Mouse (Mus musculus) frontal cortex, adult 2 months (tissue): Measurements from ENCODE around the gene Tshr. TPM values are rescaled to one million over a fixed set of nuclear protein-coding genes. Genes with fewer than 3 reads are reported as not detected.
"Not testable (repeated sequence)": the region's sequence is repeated elsewhere in the genome, so short reads cannot be mapped to it uniquely, and the experiment has no call there.

Experiments
- DNase-seq, 2 experiments: peaks; one replicate each; pipeline ENCODE4 v3.0.0; 2022; ENCODE audit warnings: low spot score in 1 of 2; ENCODE audit errors: extremely low spot score in 1 of 2
- polyA plus RNA-seq: library from polyadenylated mRNA; depleted of rRNA; stranded (reverse); fragments of >200 nt; gene quantifications from 2 replicates; pipeline ENCODE4 v1.2.3, GENCODE M21; 2012; rRNA removed

Tshr gene
- polyA plus RNA-seq, 1 experiment: 0.38 TPM

DNA sequence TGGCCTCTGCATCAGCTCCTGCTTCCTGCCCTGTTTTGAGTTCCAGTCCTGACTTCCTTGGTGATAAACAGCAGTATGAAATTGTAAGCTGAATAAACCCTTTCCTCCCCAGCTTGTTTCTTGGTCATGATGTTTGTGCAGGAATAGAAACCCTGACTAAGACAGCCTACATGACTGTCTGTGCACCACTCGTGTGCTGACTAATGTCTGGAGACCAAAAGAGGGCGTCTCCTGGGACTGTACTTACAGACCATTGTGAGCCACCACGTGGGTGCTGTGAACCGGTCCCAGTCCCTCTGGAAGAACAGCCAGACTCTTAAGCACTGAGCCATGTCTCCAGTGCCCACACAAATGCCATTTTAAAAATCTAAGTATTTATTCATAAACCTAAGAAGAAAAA, 201.5 kb downstream of the Tshr start:
- not testable (repeated sequence) for DNase-seq

DNA sequence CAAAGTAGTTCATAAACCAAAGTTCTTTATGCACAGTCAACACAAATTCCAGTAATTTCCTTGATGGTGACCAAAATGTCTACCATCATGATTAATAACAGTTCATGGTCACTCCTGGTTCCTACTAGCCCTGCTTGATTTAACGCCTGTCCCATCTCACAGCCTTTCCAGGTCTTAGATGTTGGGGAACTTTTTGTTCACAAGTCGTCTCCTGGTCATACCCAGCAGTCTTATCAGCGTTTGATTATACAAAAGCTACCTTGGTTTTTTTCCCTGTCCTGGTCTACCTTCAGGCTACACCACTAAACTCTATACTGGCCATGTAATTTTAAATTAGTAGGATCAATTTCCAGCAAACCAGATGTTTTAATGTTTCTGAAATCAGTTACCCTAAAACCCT, 202.7 kb downstream of the Tshr start:
- DNase-seq: no peak

DNA sequence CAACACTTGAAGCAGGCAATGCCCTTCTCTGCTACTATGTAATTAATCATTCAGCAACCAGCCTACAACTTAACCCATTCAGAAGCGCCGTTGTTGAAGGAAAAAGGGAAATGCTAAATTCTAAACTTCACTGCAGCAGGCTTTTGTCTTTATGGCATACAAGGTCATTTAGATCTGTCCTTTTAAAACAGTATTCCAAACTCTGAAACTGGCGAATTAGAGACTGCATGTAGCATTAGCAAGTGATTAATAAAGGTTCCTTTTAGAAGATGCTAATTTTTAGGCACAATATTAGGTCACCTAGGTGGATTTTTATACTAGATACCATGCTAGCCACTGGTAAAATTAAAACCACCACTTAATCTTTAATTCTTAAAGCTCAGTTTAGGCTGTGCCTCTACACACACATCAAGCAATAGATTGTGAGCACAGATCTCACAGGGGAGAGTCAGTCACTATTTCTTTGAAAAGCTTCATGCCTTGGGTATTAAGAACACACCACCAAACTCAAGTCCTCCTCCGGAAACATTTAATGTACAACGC, 203.2 kb downstream of the Tshr start:
- no peak for DNase-seq

DNA sequence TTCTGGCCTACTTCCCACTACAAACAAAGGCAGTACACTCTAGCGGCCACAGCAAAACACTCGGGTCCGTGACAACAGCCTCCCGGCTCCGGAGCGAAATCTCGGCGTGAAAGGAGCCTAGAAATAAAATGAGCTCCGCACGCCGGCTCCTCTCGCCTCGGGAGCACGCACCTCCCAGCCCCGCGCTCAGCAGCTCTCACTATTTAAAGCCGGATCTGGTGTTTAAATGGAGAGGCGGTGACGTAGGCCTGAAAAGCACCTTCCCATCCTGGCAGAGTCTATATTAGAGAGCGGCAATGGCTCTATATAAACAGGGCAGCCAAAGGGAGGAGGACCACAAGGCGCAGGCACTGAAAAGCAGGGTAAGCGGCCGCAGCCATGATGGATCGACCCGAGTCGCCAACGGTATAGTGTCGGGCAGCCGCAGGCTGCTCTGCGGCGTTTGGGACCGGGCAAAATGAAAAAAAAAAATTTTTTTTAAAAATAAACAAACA, 203.9 kb downstream of the Tshr start:
- peak; percentile 89 to 96 for DNase-seq

DNA sequence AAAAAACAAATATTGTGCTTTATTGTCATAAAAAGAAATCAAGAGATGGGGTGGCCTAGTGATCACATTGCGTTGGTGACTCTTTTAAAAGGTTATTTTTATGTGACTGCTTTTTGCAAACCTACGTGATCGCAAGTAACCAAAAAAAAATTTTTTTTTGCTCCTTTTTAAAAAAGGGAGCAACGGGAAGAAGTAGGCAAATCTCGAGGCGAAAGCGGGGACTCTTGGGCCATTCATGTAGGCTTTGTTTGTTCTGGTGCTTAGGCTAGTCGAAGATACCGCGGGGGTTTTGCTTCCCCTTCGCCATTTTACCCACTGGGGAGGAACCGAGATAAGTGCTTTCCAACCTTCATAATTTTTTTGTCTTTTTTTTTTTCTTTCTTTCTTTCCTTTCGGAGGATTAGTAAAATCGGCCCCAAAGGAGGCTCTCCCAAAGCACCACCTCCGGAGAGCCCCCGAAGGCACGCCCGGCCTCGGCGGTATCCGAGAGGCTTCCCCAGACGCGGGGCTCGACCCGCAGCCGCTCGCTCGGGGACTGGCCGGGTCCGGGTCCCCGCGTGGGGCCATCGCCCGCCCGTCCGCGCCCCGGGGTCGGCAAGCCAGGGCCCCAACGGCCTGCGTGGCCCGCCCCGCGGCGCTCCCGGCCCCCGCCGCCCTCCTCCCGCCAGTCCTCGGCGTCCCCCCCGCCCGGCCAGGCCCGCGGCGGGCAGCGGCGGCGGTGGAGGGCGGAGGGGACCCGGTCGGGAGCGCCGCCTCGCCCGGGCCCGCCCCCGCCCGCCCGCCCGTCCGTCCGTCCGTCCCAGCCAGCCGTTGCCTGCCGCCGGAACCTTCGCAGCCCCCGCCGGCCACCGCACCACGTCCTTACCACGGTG, 204.5 kb downstream of the Tshr start:
- DNase-seq: peak in 1 of 2 experiments; percentile 40

DNA sequence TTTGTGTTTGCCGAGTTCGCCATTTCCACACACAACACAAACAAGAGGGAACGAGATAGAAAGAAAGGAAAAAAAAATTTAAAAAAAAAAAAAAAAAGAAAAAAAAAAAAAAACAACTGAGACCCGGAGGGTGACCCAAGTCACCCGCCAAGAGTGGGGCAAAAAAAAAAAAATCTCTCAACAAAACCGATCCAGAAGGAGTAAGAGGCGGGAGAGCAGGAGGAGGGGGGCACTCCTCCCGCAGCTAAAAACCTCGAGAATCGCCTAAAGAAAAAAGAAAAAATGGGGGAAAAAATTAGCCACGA, 205.1 kb downstream of the Tshr start:
- DNase-seq: no peak

DNA sequence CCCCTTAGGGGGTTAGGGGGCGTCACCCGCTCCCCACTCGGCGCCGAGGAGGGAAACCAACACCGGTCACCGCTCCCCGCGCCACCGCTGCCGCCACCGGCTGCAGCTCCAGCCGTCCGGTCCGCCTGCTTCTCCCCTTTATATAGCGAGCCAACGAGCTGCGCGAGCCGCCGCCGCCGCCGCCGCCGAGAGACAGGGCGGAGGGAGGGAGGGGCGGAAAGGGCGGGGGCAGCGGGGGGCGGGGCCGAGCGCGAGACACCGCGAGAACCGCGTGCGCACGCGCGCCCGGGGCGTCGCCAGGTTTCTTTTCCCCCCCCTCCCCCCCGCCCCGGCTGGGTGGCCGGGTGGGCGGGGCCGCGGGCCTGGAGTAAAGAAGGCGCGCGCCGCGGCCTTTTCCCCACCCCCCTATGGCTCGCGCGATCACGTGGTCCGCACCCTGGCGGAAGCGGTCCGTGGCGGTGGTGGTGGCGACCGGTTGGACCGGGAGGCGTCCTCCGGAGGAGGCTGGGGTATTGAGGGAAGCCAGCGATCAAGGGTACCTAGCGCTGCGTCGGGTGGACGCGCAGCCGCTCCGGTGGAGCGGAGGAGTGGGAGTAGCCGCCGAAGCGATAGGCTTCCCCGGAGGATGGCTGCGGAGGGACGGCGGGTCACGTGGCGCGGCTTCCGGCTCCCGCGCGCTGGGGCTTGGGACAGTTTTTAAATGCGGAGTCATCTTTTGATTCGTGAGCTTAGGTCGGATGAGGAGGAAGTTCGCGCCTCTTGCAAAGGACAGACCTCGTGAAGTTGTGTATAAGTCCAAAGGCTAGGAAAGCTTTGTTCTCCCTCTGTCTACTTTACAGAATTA, 205.7 kb downstream of the Tshr start, which contains the start of gene Gtf2a1:
TSS of gene Gtf2a1 (minus strand) at position 641 of the 844 bp plus-strand sequence.
- DNase-seq: peak; percentile 72 to 90

DNA sequence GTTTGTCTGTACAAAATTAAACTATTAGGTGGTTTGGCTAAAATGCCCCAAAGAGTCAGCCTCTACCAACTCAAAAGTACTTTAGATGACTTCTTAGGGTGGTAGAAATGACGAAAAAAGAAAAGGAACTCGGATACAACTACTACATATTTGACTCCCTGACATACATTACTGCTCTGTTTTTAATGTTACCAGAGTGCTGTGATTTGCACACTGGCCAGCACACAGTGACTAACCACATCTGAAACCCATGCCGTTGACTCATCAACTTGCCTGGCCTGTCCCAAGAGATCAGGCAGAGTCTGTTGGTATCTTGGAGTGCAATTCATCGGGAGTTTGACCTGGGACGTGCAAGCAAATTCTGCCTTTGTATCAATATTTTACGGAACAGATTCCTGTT, 206.4 kb downstream of the Tshr start:
- DNase-seq: no peak

DNA sequence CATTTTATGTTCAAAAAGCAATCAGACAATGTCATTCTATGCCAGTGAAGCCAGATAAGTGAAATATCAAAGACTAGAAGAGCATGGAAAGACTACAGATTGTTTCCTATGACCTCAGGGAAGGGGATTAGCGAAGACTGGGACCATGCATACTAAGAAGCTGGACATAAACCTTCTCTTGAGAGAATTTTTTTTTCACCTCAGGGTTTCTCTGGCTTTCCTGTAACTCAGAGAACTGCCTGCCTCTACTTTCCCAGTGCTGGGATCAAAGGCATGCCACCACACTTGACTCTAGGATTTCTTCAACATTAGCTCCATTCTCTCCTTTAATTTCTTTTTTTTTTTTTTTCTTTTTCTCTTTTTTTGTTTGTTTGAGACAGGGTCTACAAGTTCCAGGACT, 206.8 kb downstream of the Tshr start:
- DNase-seq: no peak

DNA sequence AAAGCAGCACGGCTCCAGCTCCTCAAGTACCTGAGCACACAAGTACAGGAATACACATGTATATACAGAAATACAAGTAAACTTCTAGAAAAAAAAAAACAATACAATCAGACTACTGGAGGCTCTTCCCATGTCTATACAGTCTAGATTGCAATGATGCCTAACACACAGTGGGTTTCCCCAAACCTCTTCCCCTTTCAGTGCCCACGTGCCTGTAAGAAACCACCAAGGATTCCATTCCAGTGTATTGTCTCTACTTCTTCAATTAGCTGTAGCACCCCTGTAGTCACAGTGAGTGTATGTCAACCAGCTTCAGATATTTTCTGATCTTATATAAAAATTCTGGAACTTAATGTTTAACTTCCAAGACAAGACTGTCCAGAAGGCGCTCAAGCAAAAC, 207.8 kb downstream of the Tshr start:
- DNase-seq: no peak

Other genes with a start within 250 kb of the Tshr start
- gene Cep128, start 154 bp upstream of the Tshr start, polyA plus RNA-seq: 7.6 and 8.3 TPM in 2 replicates
- gene Gtf2a1, start 205.9 kb downstream of the Tshr start, polyA plus RNA-seq: 26.9 TPM in 2 replicates